Comparison of ENCODE assay signal across 8 mouse cellular contexts in genomic region chr19:12011560-12012556, GRCm38 (mm10). TPM values are rescaled to one million over a fixed set of nuclear protein-coding genes. Genes with fewer than 3 reads are reported as not detected.
DNase-seq lines count a peak whose midpoint lies in the region; ATAC-seq and TF ChIP-seq lines count a peak whose summit lies in the region.

No protein-coding gene starts in this region.

- WGBS in bone marrow, adult 2 months: under 1% methylated on average over 49 of the region's 49 CpGs
- under 1% methylated on average over 49 of the region's 49 CpGs for WGBS in embryonic facial prominence, embryonic 14.5 days
- WGBS in limb, embryonic 12.5 days: under 1% methylated on average over 49 of the region's 49 CpGs
- WGBS in midbrain, embryonic 14.5 days: under 1% methylated on average over 49 of the region's 49 CpGs

- ATAC-seq in embryonic facial prominence, embryonic 14.5 days (ENCODE audit: low read depth): peak; percentile 84
- peak; percentile 67 for ATAC-seq in limb, embryonic 12.5 days (ENCODE audit: insufficient number of reproducible peaks, insufficient read depth, low FRiP score, low TSS enrichment, low read depth)
- ATAC-seq in midbrain, embryonic 14.5 days (ENCODE audit: low FRiP score, low TSS enrichment): peak; percentile 87

- H3K4me2 ChIP-seq in embryonic facial prominence, embryonic 14.5 days (ENCODE audit: low read depth, low read length): peak overlapping the region; percentile 63
- H3K4me2 ChIP-seq in limb, embryonic 12.5 days: peak overlapping the region; percentile 63
- H3K4me2 ChIP-seq in midbrain, embryonic 14.5 days (ENCODE audit: low read length): peak overlapping the region; percentile 59

- peak overlapping the region; percentile 87 for H3K4me3 ChIP-seq in bone marrow, adult 2 months (replicated peaks; ENCODE audit: control insufficient read depth, low read depth, low read length)
- H3K4me3 ChIP-seq in embryonic facial prominence, embryonic 14.5 days (ENCODE audit: low read depth, low read length): peak overlapping the region; percentile 56
- peak overlapping the region; percentile 61 for H3K4me3 ChIP-seq in limb, embryonic 12.5 days (replicated peaks)
- peak overlapping the region; percentile 51 for H3K4me3 ChIP-seq in midbrain, embryonic 14.5 days (replicated peaks; ENCODE audit: low read depth, low read length)

- DNase-seq in 416B (ENCODE audit: low read depth): peak; percentile 96
- DNase-seq in embryonic facial prominence, embryonic 14.5 days (ENCODE audit: low spot score): peak; percentile 95
- DNase-seq in heart, adult 8-10 months (ENCODE audit: low spot score): peak; percentile 95
- DNase-seq in kidney, adult 8-10 months: peak; percentile 87 to 88
- peak; percentile 92 for DNase-seq in midbrain, embryonic 14.5 days
- DNase-seq in spleen, adult 12 weeks (ENCODE audit: low spot score): peak; percentile 84

- peak overlapping the region; percentile 62 for H3K27ac ChIP-seq in bone marrow, adult 2 months (ENCODE audit: control insufficient read depth, insufficient read depth, low read depth, low read length, poor library complexity)
- peak overlapping the region; percentile 56 for H3K27ac ChIP-seq in embryonic facial prominence, embryonic 14.5 days (replicated peaks; ENCODE audit: low read depth, low read length)
- peak overlapping the region; percentile 80 for H3K27ac ChIP-seq in limb, embryonic 12.5 days
- peak overlapping the region; percentile 90 for H3K27ac ChIP-seq in midbrain, embryonic 14.5 days (replicated peaks; ENCODE audit: low read depth, low read length)

- TF ChIP-seq CTCF in bone marrow, adult 2 months (IDR thresholded peaks at IDR 0.05; ENCODE audit: control insufficient read depth, insufficient read depth, low read length): peak; percentile 77

- H3K4me1 ChIP-seq in bone marrow, adult 2 months (ENCODE audit: control insufficient read depth, insufficient read depth, low read length): no peaks in the 10 kb centered on the region; the same call in 1 of the 2 replicates
- H3K4me1 ChIP-seq in embryonic facial prominence, embryonic 14.5 days (ENCODE audit: control insufficient read depth, insufficient read depth, low read length): peaks cover 6% of the 10 kb centered on the region
- H3K4me1 ChIP-seq in limb, embryonic 12.5 days (replicated peaks): 0 out of 2 replicates have a peak, but pooled peaks cover 7% of the 10 kb centered on the region
- 0 out of 2 replicates have a peak, but pooled peaks cover 3% of the 10 kb centered on the region for H3K4me1 ChIP-seq in midbrain, embryonic 14.5 days (ENCODE audit: control insufficient read depth, insufficient read depth, low read length)

- H3K9ac ChIP-seq in embryonic facial prominence, embryonic 14.5 days (ENCODE audit: low read depth, low read length): peak overlapping the region; percentile 76
- H3K9ac ChIP-seq in limb, embryonic 12.5 days (replicated peaks): 0 out of 2 replicates have a peak overlapping the region, but pooled peaks have one; percentile 44
- peak overlapping the region; percentile 37; the same call in 1 of the 2 replicates for H3K9ac ChIP-seq in midbrain, embryonic 14.5 days (replicated peaks; ENCODE audit: low read length)

- no peak for TF ChIP-seq POLR2A in bone marrow, adult 2 months (IDR thresholded peaks at IDR 0.05; ENCODE audit: borderline replicate concordance, control insufficient read depth, low read depth, low read length)

- H3K27me3 ChIP-seq in embryonic facial prominence, embryonic 14.5 days (replicated peaks; ENCODE audit: control insufficient read depth, insufficient read depth, low read length): no peaks in the 10 kb centered on the region
- no peaks in the 10 kb centered on the region for H3K27me3 ChIP-seq in limb, embryonic 12.5 days
- H3K27me3 ChIP-seq in midbrain, embryonic 14.5 days (ENCODE audit: control insufficient read depth, insufficient read depth, low read length): no peaks in the 10 kb centered on the region

- H3K36me3 ChIP-seq in embryonic facial prominence, embryonic 14.5 days (ENCODE audit: control insufficient read depth, insufficient read depth, low read length): no peaks in the 10 kb centered on the region
- H3K36me3 ChIP-seq in limb, embryonic 12.5 days: no peaks in the 10 kb centered on the region
- no peaks in the 10 kb centered on the region for H3K36me3 ChIP-seq in midbrain, embryonic 14.5 days (ENCODE audit: control insufficient read depth, insufficient read depth, low read length)

- no peaks in the 10 kb centered on the region for H3K9me3 ChIP-seq in embryonic facial prominence, embryonic 14.5 days (ENCODE audit: control insufficient read depth, low read length)
- H3K9me3 ChIP-seq in limb, embryonic 12.5 days: no peaks in the 10 kb centered on the region
- H3K9me3 ChIP-seq in midbrain, embryonic 14.5 days (ENCODE audit: control insufficient read depth, low read length): no peaks in the 10 kb centered on the region

RNA-seq across cellular contexts. Expression of gene Olfr1423, which starts 29.3 kb away (rescaled TPM):
- polyA plus RNA-seq in bone marrow, adult 2 months (2011; ENCODE audit: insufficient read depth, insufficient read length, low replicate concordance, missing spikeins): not detected in 2 replicates
- polyA plus RNA-seq in embryonic facial prominence, embryonic 14.5 days (2014; fragmentation: Nextera tagmentation; extraction: Ambion mirVana): not detected in 2 replicates
- total RNA-seq in heart, adult 8-10 months (2022): not detected
- 0.04 TPM in 1 of 2 replicates, not detected in the other for polyA plus RNA-seq in limb, embryonic 12.5 days (2016; fragmentation: Nextera tagmentation; extraction: Ambion mirVana)
- not detected in 2 replicates for polyA plus RNA-seq in midbrain, embryonic 14.5 days (2014; fragmentation: Nextera tagmentation; extraction: Ambion mirVana)

RNA-seq across cellular contexts. Expression of gene Osbp, which starts 46.1 kb away (rescaled TPM):
- polyA plus RNA-seq in bone marrow, adult 2 months (2011; ENCODE audit: insufficient read depth, insufficient read length, low replicate concordance, missing spikeins): 14.4 and 15.7 TPM in 2 replicates
- polyA plus RNA-seq in embryonic facial prominence, embryonic 14.5 days (2014; fragmentation: Nextera tagmentation; extraction: Ambion mirVana): 9.0 and 10.1 TPM in 2 replicates
- 100 to 1,000 TPM in 1 of 4 experiments, 10 to 100 TPM in 3; 90.7 to 106 (median 95.9) TPM for total RNA-seq in heart, adult 8-10 months (2022)
- polyA plus RNA-seq in limb, embryonic 12.5 days (2016; fragmentation: Nextera tagmentation; extraction: Ambion mirVana): 4.9 and 5.1 TPM in 2 replicates
- 6.7 and 8.0 TPM in 2 replicates for polyA plus RNA-seq in midbrain, embryonic 14.5 days (2014; fragmentation: Nextera tagmentation; extraction: Ambion mirVana)

RNA-seq across cellular contexts. Expression of gene Olfr1424, which starts 50.6 kb away (rescaled TPM):
- not detected in 2 replicates for polyA plus RNA-seq in bone marrow, adult 2 months (2011; ENCODE audit: insufficient read depth, insufficient read length, low replicate concordance, missing spikeins)
- polyA plus RNA-seq in embryonic facial prominence, embryonic 14.5 days (2014; fragmentation: Nextera tagmentation; extraction: Ambion mirVana): not detected in 2 replicates
- not detected for total RNA-seq in heart, adult 8-10 months (2022)
- not detected in 2 replicates for polyA plus RNA-seq in limb, embryonic 12.5 days (2016; fragmentation: Nextera tagmentation; extraction: Ambion mirVana)
- not detected in 2 replicates for polyA plus RNA-seq in midbrain, embryonic 14.5 days (2014; fragmentation: Nextera tagmentation; extraction: Ambion mirVana)

Comparison
In these comparisons a context has a peak if more than half of its experiments do, and no peak if none do; other contexts are left out.
1. Peak in every context shown above with its lines: DNase-seq, ATAC-seq, H3K4me3 ChIP-seq and H3K27ac ChIP-seq.